Mouse (Mus musculus) embryonic facial prominence, embryonic 11.5 days (tissue): ENCODE data around the gene 1700029H14Rik. TPM values are rescaled to one million over a fixed set of nuclear protein-coding genes. Genes with fewer than 3 reads are reported as not detected.

ENCODE experiments used
- ATAC-seq: fragments of 200-750 bp; cut with Nextera tagmentation; replicated peaks from 2 replicates; pipeline ENCODE4 v1.8.0; 2017; ENCODE audit warnings: low read depth; ENCODE audit not compliant: insufficient number of reproducible peaks, low FRiP score, low TSS enrichment
- DNase-seq: peaks from one replicate; pipeline ENCODE4 v3.0.0-alpha.2; 2015; ENCODE audit warnings: low spot score
- H3K27ac ChIP-seq: fragments of 300-500 bp; sonication (generic); replicated peaks from 2 replicates; pipeline ENCODE4 v1.5.1; 2014; ENCODE audit warnings: mild to moderate bottlenecking, low read depth, low read length, control low read depth
- H3K27me3 ChIP-seq: fragments of 300-500 bp; sonication (generic); 2 replicates; pipeline ENCODE4 v1.6.1; 2014; ENCODE audit warnings: mild to moderate bottlenecking, low read length, moderate library complexity, mixed read lengths; ENCODE audit not compliant: control insufficient read depth, insufficient read depth
- H3K36me3 ChIP-seq: fragments of 300-500 bp; sonication (generic); replicated peaks from 2 replicates; pipeline ENCODE4 v1.6.1; 2014; ENCODE audit warnings: low read depth, mild to moderate bottlenecking, low read length, moderate library complexity, mixed read lengths; ENCODE audit not compliant: control insufficient read depth, insufficient read depth
- H3K4me1 ChIP-seq: fragments of 300-500 bp; sonication (generic); 2 replicates; pipeline ENCODE4 v1.6.1; 2014; ENCODE audit warnings: low read length, mixed read lengths; ENCODE audit not compliant: control insufficient read depth, insufficient read depth
- H3K4me2 ChIP-seq: fragments of 300-500 bp; sonication (generic); 2 replicates; pipeline ENCODE4 v1.6.1; 2014; ENCODE audit warnings: low read depth, mild to moderate bottlenecking, control low read depth, low read length, moderate library complexity
- H3K4me3 ChIP-seq: fragments of 300-500 bp; sonication (generic); 2 replicates; pipeline ENCODE4 v1.5.1; 2014; ENCODE audit warnings: low read depth, low read length, control low read depth
- H3K9ac ChIP-seq: fragments of 300-500 bp; sonication (generic); replicated peaks from 2 replicates; pipeline ENCODE4 v1.6.1; 2014; ENCODE audit warnings: mild to moderate bottlenecking, control low read depth, low read length
- H3K9me3 ChIP-seq: fragments of 300-500 bp; sonication (generic); replicated peaks from 2 replicates; pipeline ENCODE4 v1.6.1; 2016; ENCODE audit warnings: mild to moderate bottlenecking, low read length, inconsistent platforms, mixed read lengths; ENCODE audit not compliant: control insufficient read depth
- WGBS: fragments of 180-500 bp; shearing (Covaris S2); extraction: QIAGEN DNeasy Blood & Tissue Kit; methylation state at CpG from one replicate; pipeline ENCODE4 v1.1.7; 2014; 5-methylcytosine and 5-hydroxymethylcytosine counted together
- polyA plus RNA-seq: library from polyadenylated mRNA; unstranded; fragments of >200 nt; fragmentation: Nextera tagmentation; extraction: Ambion mirVana; gene quantifications from 2 replicates; pipeline ENCODE4 v1.2.1, GENCODE M21; 2014

1700029H14Rik gene
- polyA plus RNA-seq, 1 experiment from 2014 or later, result not detected

- no peak overlapping the region for H3K4me2 ChIP-seq
- 69% methylated on average over 7 of the region's 7 CpGs for WGBS
- no peaks in the 10 kb centered on the region for H3K4me1 ChIP-seq
- H3K9me3 ChIP-seq, result no peaks in the 10 kb centered on the region
- DNase-seq (no peak), ATAC-seq (no peak)
- no peaks in the 10 kb centered on the region; the same call in 1 of the 2 replicates for H3K36me3 ChIP-seq
- H3K4me3 ChIP-seq, result no peak overlapping the region
- no peak overlapping the region for H3K9ac ChIP-seq
- no peaks in the 10 kb centered on the region for H3K27me3 ChIP-seq
- H3K27ac ChIP-seq, result no peak overlapping the region
Observed at GRCm38 (mm10) chr8:13600204-13600603, 37.9 kb upstream of the 1700029H14Rik start.

GRCm38 (mm10) chr8:13597777-13598176 lies 35.5 kb upstream of the 1700029H14Rik start:
- no peaks in the 10 kb centered on the region for H3K27me3 ChIP-seq
- ATAC-seq, result no peak
- DNase-seq, result no peak
- WGBS, result 91% methylated on average over 6 of the region's 6 CpGs
- H3K27ac ChIP-seq, result no peak overlapping the region
- H3K4me2 ChIP-seq, result no peak overlapping the region
- no peak overlapping the region for H3K9ac ChIP-seq
- no peak overlapping the region for H3K4me3 ChIP-seq
- H3K9me3 ChIP-seq, result no peaks in the 10 kb centered on the region
- H3K4me1 ChIP-seq, result no peaks in the 10 kb centered on the region
- H3K36me3 ChIP-seq, result no peaks in the 10 kb centered on the region

GRCm38 (mm10) chr8:13595861-13596260 lies 33.6 kb upstream of the 1700029H14Rik start:
- no peaks in the 10 kb centered on the region for H3K36me3 ChIP-seq
- no peak overlapping the region for H3K4me2 ChIP-seq
- no peak overlapping the region for H3K27ac ChIP-seq
- no peak overlapping the region for H3K4me3 ChIP-seq
- ATAC-seq, result no peak
- H3K9me3 ChIP-seq, result no peaks in the 10 kb centered on the region
- H3K9ac ChIP-seq, result no peak overlapping the region
- H3K27me3 ChIP-seq, result no peaks in the 10 kb centered on the region
- DNase-seq, result no peak
- no peaks in the 10 kb centered on the region for H3K4me1 ChIP-seq
- WGBS, result 91% methylated on average over 6 of the region's 6 CpGs

GRCm38 (mm10) chr8:13594884-13595323 lies 32.6 kb upstream of the 1700029H14Rik start:
- ATAC-seq, result no peak
- no peaks in the 10 kb centered on the region for H3K36me3 ChIP-seq
- H3K4me1 ChIP-seq, result no peaks in the 10 kb centered on the region
- WGBS, result 85% methylated on average over 11 of the region's 11 CpGs
- DNase-seq, result no peak
- no peaks in the 10 kb centered on the region for H3K27me3 ChIP-seq
- H3K9ac ChIP-seq, result no peak overlapping the region
- H3K9me3 ChIP-seq, result no peaks in the 10 kb centered on the region
- no peak overlapping the region for H3K4me2 ChIP-seq
- H3K27ac ChIP-seq, result no peak overlapping the region
- H3K4me3 ChIP-seq, result no peak overlapping the region

- Histone ChIP-seq H3K36me3 (no peaks in the 10 kb centered on the region), H3K9me3 (no peaks in the 10 kb centered on the region), H3K27ac (no peak overlapping the region), H3K9ac (no peak overlapping the region), H3K4me1 (no peaks in the 10 kb centered on the region), H3K27me3 (no peaks in the 10 kb centered on the region), H3K4me2 (no peak overlapping the region), H3K4me3 (no peak overlapping the region)
- DNase-seq (no peak), ATAC-seq (no peak)
- WGBS, result 85% methylated on average over 8 of the region's 8 CpGs
Observed at GRCm38 (mm10) chr8:13593340-13593739, 31.1 kb upstream of the 1700029H14Rik start.

- H3K9ac ChIP-seq, result no peak overlapping the region
- H3K27me3 ChIP-seq, result no peaks in the 10 kb centered on the region
- ATAC-seq (no peak), DNase-seq (no peak)
- H3K36me3 ChIP-seq, result no peaks in the 10 kb centered on the region
- H3K4me2 ChIP-seq, result no peak overlapping the region
- H3K4me3 ChIP-seq, result no peak overlapping the region
- WGBS, result 87% methylated on average over 5 of the region's 6 CpGs
- H3K27ac ChIP-seq, result no peak overlapping the region
- H3K9me3 ChIP-seq, result no peaks in the 10 kb centered on the region
- H3K4me1 ChIP-seq, result no peaks in the 10 kb centered on the region
Observed at GRCm38 (mm10) chr8:13591246-13591645, 29.0 kb upstream of the 1700029H14Rik start.

- no peak overlapping the region for H3K27ac ChIP-seq
- no peak overlapping the region for H3K4me2 ChIP-seq
- WGBS, result 83% methylated on average over 6 of the region's 6 CpGs
- no peak for DNase-seq
- no peaks in the 10 kb centered on the region for H3K9me3 ChIP-seq
- no peaks in the 10 kb centered on the region for H3K36me3 ChIP-seq
- no peak overlapping the region for H3K4me3 ChIP-seq
- H3K27me3 ChIP-seq, result no peaks in the 10 kb centered on the region
- ATAC-seq, result no peak
- no peaks in the 10 kb centered on the region for H3K4me1 ChIP-seq
- H3K9ac ChIP-seq, result no peak overlapping the region
Observed at GRCm38 (mm10) chr8:13589071-13589470, 26.8 kb upstream of the 1700029H14Rik start.

- DNase-seq, result no peak
- H3K4me1 ChIP-seq, result no peaks in the 10 kb centered on the region
- H3K36me3 ChIP-seq, result no peaks in the 10 kb centered on the region; the same call in 1 of the 2 replicates
- no peak overlapping the region for H3K4me2 ChIP-seq
- no peaks in the 10 kb centered on the region for H3K27me3 ChIP-seq
- ATAC-seq, result no peak
- no peaks in the 10 kb centered on the region for H3K9me3 ChIP-seq
- H3K27ac ChIP-seq, result no peak overlapping the region
- no peak overlapping the region for H3K4me3 ChIP-seq
- H3K9ac ChIP-seq, result no peak overlapping the region
- WGBS, result 77% methylated on average over 8 of the region's 8 CpGs
Observed at GRCm38 (mm10) chr8:13584652-13585051, 22.4 kb upstream of the 1700029H14Rik start.
